Mouse (Mus musculus): ENCODE data around the gene Gm6760. TPM values are rescaled to one million over a fixed set of nuclear protein-coding genes. Genes with fewer than 3 reads are reported as not detected.

The Gm6760 gene
- polyA plus RNA-seq (2015; fragmentation: Nextera tagmentation; extraction: Ambion mirVana): not detected in 2 replicates

DNA sequence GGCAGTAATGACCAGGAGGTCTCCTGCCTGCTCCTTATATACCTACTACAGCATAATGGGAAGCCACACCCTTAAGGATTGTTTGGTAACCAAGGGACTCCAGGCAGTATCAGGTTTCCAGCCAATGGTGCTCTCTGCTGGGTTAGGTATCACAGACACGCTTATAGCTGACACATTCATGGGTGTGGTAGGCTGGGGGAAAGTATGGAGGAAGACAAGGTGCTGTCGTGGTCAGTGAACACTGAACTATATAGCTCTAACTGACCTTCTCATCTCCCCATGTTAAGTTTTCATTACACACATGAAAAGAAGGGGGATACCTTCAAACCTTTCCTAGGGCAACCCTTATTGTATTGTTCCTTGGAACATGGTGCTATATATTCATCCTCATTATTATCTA lies at the start of gene Gm6760:
Gene Gm6760, minus strand, starts transcription at position 101 of the 400 bp plus-strand sequence.
- Histone ChIP-seq H3K4me2 (no peak within 1 kb of the TSS), H3K27me3 (no peaks in the 10 kb centered on the region), H3K27ac (no peak within 1 kb of the TSS), H3K9ac (no peak within 1 kb of the TSS), H3K4me3 (no peak within 1 kb of the TSS), H3K36me3 (ENCODE audit: poor library complexity, severe bottlenecking) (no peaks in the 10 kb centered on the region), H3K9me3 (replicated peaks) (no peaks in the 10 kb centered on the region), H3K4me1 (no peaks in the 10 kb centered on the region)
- WGBS: 70% methylated on average over 2 of the region's 2 CpGs
- ATAC-seq: no peak

DNA sequence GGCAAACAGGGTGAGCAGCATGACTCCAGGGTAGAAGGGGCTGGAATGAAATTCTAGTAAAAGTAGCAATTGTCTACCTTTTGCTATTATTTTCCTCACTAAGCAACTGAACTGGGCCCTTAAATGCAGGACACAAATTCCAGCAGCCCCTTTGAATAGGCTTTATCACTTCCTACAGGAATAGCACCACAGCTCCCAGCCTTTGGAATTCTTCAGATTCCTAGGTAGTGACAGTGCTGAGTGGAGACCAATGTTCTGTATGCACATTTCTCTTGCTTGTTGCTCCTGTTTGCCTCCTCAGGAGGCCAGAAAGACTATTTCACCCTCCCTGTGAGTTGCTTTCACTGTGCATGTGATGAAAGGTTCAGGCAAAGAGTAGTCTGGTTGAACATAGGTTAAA lies 29.2 kb upstream of the Gm6760 start:
- no peak overlapping the region for H3K4me2 ChIP-seq
- no peaks in the 10 kb centered on the region for H3K9me3 ChIP-seq (replicated peaks)
- H3K36me3 ChIP-seq (ENCODE audit: poor library complexity, severe bottlenecking): no peaks in the 10 kb centered on the region
- no peaks in the 10 kb centered on the region for H3K27me3 ChIP-seq
- H3K9ac ChIP-seq: no peak overlapping the region
- H3K4me3 ChIP-seq: no peak overlapping the region
- ATAC-seq: no peak
- no peaks in the 10 kb centered on the region for H3K4me1 ChIP-seq
- H3K27ac ChIP-seq: no peak overlapping the region

DNA sequence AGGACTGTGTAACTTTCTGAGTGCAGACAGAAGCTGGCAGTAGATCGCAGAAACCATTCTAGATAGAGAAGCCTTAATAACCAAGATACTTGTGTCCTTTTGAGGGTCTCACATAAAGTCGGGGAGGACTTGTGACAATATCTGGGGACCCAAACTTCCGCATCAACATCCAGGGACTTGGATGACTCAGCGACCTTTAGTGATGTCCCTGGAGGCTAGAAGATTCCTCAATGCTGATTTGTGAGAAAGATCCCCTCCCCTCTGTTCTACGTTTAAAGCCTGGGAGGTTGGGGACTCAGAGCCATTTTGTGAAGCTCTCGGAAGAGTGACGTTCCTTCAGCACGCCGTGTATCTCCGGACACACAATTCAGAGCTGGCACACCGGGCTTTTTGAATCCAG lies 21.2 kb upstream of the Gm6760 start, which contains the start of gene 3830417A13Rik:
Gene 3830417A13Rik, plus strand, starts transcription at position 301 of the 400 bp plus-strand sequence.
- no peaks in the 10 kb centered on the region for H3K9me3 ChIP-seq (replicated peaks)
- H3K4me1 ChIP-seq: no peaks in the 10 kb centered on the region
- H3K27ac ChIP-seq: no peak within 1 kb of the TSS
- H3K27me3 ChIP-seq: no peaks in the 10 kb centered on the region
- no peak within 1 kb of the TSS for H3K9ac ChIP-seq
- H3K4me2 ChIP-seq: no peak within 1 kb of the TSS
- 88% methylated on average over 11 of the region's 11 CpGs for WGBS
- no peak within 1 kb of the TSS for H3K4me3 ChIP-seq
- H3K36me3 ChIP-seq (ENCODE audit: poor library complexity, severe bottlenecking): no peaks in the 10 kb centered on the region
- ATAC-seq: no peak

Other genes with a start within 250 kb of the Gm6760 start
- not detected in 2 replicates for gene 3830417A13Rik, start 21.4 kb upstream of the Gm6760 start, polyA plus RNA-seq (2015; fragmentation: Nextera tagmentation; extraction: Ambion mirVana)
- gene Slitrk4, start 124.8 kb upstream of the Gm6760 start, polyA plus RNA-seq (2015; fragmentation: Nextera tagmentation; extraction: Ambion mirVana): 5.2 and 6.0 TPM in 2 replicates